Mouse (Mus musculus): ENCODE measurements at regions not wholly inside any gene's neighbourhood (a gene's known extent, or its start where the extent isn't known, plus 50 kb on each side); places are given as distances from the start of the nearest gene placed in this dataset.

DNA sequence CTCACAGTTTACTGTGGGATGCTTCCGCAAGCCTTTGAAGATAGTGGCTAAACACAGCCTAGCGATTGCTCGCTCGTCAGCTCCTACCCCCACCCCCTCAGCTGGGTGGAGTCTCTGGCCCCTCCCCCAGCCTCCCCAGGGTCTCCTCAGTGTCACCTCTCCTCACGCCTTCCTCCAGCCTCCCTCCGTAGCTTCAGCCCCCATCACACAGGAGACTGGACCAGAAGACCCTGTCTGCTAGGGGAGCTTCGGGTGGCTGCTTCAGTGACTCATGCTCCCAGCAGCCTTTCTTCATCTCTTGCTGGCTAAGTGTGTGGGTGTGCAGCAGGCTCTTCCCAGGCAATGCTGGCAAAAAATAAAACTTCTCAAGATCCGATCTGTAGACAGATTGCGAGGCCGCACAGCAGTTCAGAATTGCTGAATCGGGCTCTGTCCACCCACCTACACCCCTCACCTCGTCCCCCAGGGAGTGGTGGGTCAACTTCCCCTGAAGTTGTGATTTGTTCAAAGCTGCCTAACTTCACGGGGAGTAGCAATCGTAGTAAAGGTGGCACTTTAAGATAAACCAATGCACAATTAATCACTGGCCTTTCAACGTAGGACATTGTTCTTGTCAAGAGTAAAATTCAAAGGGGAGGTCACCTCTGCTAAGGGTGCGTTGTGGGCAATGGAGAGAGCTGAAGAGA, 61.2 kb upstream of the Ankrd28 start:
- DNase-seq (ENCODE audit: low read depth, low spot score) = no peak

DNA sequence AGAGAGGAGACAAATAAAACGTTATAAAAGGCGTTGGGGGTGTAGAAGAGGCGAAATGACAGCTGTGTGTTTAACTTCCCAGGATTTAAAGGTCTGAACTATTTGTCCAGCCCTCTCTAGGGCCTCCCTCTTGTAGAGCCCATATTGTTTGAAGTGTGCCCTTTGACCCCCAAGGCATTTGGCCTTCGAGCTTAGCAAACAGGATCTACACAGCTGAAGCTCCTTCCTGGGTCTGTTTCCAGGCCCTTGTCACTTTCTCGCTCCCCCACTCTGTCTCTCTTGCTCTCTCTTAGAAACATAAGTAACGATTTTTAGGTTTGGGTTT, 61.7 kb upstream of the Ankrd28 start:
- DNase-seq (ENCODE audit: low read depth, low spot score) = no peak

DNA sequence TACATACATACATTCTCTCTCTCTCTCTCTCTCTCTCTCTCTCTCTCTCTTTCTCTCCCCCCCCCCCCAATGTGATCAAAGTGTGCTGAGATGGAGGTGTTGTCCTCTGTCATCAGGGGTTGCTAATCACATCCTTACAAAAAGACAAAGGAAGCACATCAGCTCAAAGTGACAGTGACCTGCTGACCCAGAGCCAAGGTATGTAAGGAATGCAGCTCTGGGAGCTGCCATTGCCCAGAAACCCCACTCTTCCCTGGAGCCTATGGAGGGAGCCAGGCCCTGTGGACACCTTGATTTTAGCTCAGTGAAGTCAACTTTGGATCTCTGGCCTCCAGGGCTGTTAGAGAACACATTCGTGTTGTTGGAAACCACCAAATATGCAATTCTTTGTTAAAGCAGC, 66.0 kb upstream of the Ankrd28 start:
- DNase-seq (ENCODE audit: low read depth, low spot score) = no peak

DNA sequence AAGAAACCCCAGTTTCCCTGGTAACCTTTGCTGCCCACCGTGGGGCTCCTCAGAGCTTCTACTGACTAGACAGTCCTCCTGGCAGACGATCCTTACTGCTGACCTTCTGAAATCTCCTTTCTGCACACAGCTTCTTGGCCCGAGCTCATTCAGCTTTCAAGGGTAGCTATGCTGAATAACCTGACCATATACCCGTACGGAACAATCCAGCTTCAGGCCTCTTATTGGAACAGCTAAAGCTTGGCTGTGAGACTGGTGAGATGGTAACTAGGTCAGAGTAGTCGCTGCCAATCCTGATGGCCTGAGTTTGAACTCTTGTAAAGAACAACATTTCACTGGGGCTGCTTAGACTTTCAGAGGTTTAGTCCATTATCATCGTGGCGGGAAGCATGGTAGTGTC, 69.1 kb upstream of the Ankrd28 start:
- no peak for DNase-seq (ENCODE audit: low read depth, low spot score)

DNA sequence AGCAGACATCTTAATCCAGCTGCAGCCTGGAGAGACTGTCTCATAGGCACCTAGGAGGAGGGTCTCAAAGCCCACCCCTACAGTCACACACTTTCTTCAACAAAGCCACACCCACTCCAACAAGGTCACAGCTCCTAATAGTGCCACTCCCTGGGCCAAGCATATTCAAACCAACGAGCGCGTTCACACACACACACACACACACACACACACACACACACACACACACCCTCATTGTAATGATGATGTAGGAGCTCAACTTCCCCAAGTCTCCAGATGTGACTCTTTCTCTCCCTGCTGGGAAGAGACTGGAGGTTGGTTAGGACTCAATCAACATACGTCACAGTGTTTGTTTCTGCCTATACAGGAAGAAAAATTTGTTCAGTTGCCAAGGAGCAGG, 69.5 kb upstream of the Ankrd28 start:
- DNase-seq (ENCODE audit: low read depth, low spot score) = no peak

DNA sequence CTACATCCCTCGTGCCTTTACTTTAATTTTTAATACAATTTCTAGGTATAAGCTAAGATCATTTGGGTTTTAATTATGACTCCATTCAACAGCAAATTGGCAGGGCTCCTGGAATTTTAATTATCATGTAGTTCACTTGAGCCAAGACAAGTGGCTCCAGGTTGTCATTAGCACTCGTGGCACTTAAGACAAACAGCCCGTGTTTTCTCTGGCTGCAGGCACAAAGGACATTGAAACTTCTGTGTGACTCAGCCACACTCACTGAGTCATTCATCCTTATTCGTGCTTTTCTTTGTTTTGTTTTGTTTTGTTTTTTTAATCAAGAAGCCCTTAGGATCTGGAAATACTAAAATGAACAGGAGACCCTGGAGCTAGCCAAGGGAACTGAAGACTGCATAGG, 71.5 kb upstream of the Ankrd28 start:
- DNase-seq (ENCODE audit: low read depth, low spot score) = no peak

DNA sequence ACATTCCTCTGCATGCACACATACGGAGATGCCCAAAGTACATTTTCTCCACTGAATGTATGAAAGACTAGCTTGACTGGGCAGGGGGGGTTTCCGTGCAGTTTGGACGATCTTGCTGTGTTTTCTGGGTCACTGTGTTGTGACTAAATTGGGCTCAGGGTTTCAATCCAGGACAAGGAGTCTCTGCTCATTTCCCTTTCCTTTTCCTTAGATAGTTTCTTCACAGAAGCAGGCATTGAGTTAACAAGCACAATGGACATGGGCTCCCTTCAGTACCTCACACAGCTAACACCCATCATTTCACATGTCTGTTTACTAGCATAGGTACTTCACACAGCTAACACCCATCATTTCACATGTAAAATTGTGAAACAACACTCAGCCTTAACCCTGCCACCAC, 73.2 kb upstream of the Ankrd28 start:
- DNase-seq (ENCODE audit: low read depth, low spot score) = no peak

DNA sequence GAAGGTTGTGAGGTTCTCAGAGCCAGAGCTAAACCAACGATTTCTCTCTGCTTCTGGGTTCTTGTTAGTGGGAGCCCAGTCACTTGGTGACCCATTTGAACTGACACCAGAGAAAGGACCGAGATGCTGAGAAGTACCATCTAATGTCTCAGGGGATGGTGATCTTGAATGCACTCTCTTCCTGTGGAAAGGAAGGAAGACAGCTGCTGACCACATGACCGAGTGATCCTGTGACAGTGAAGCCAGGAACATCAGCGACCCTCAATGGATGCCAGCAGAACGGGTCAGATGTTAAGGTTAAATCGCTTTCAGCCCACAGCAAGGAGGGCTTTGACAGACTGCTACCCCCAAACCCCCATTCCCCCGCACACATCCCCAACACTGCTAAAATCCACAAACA, 78.1 kb upstream of the Ankrd28 start:
- no peak for DNase-seq (ENCODE audit: low read depth, low spot score)

DNA sequence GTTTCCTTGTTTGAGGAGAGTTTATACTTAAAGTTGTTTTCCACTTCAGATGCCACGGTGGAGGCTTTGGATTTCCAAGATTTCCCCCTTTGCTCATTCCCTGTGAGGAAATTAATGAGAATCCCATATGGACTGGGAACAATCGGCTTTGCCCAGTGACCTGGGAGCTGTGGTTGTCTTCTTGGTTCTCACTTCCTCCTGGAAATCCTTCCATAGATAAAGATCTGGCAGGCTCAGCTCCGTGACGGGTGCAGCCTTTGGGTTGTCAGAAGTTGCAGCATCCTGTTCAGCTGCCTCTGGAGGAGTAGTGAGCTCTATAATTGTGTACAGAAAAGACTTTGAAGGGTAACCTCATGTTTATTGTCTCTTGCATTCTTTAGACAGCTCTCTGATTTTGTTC, 78.8 kb upstream of the Ankrd28 start:
- no peak for DNase-seq (ENCODE audit: low read depth, low spot score)

DNA sequence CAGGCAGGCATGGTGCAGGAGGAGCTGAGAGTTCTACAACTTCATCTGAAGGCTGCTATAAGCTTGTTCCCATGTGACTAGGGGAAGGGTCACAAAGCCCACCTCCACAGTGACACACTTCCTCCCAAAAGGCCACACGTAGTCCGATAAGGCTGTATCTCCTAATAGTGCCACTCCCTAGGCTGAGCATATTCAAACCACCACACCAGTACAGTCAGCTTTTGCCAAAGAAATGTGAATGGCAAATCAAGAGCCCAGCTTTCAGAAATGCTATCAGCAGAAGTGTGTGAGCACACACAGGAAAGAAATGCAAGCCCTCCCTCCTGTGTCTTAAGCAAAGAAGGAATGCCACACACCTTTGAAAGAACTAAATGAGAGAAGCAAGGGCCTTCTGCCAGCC, 80.4 kb upstream of the Ankrd28 start:
- DNase-seq (ENCODE audit: low read depth, low spot score) = no peak

DNA sequence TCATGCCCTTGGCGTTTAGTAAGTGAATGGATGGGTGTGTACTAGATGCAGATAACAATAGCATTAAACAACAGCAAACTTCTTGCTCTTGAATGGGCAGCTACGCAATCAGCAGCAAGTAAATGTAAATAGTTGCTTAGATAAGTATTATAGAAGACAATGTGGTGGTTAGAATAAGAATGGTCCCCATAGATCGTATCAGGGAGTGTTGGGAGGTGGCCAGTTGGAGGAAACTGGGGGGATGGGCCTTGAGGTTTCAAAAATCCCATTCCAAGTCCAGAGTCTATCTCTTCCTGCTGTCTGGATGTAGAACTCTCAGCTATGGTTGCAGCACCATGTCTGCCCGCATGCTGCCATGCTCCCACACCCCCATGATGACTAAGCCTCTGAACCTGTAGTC, 88.0 kb upstream of the Ankrd28 start:
- DNase-seq (ENCODE audit: low read depth, low spot score) = no peak

DNA sequence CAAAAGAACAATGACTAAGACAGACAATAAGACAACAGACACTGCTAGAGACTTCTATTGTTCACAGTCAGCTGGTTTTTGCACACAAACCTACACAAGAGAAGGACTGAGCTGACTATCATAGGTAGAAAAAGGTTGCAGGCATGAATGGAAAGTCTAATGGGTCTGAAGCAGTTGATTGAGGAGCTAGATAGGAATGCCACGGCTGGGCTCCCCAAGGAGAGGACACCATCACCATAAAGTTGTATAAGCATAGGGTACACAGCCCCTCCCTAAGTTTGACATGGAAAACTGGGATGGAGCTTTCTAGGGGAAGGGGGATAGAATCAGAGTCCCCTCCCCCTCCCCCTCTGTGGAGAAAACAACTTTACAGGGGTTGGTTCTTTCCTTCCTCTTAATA, 88.5 kb upstream of the Ankrd28 start:
- no peak for DNase-seq (ENCODE audit: low read depth, low spot score)

DNA sequence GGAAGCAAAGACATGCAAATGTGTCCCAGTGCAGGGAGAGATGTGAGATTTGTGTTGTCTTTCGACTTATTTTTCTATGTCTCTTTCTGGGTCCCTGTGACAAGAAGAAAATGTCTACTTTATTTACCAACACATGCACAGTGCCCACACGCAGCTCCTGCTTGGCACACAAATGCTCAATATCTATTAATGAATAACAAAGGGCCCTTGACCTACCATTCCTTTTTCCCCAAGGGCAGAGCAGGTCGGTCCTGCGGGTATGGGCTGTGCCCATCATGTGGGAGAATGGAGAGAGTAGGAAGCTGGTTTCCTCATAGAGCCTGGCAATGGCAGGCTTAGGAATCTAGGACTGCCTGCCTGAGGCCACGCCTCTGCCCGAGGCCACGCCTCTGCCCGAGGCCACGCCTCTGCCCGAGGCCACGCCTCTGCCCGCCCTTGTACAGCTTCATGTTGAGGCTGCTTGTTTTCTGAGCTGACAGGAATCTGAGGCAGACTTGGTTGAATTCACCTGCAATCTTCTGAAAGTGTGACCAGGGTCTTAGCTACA, 98.8 kb upstream of the Ankrd28 start:
- peak; percentile 6 for DNase-seq (ENCODE audit: low read depth, low spot score)

DNA sequence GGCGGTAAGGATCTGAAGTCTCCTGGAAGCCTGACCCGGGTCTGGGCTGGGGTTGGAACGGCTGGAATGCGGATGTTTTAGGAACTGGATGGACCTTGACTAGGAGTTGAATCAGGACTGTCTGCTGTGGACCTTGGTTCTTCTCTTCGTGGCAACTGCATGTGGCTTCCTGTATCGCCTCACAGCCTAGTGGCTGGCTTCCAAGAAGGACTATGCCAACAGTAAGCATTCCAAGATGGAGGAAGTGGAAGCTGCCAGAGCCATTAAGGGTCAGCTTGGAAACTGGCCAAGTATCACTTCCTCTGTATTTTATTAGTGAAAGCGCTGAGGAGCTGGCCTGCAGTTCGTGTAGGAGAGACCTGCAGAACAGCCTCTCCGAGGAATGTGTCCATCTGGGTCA, 98.4 kb upstream of the Galnt15 start:
- DNase-seq (ENCODE audit: low read depth, low spot score) = no peak

DNA sequence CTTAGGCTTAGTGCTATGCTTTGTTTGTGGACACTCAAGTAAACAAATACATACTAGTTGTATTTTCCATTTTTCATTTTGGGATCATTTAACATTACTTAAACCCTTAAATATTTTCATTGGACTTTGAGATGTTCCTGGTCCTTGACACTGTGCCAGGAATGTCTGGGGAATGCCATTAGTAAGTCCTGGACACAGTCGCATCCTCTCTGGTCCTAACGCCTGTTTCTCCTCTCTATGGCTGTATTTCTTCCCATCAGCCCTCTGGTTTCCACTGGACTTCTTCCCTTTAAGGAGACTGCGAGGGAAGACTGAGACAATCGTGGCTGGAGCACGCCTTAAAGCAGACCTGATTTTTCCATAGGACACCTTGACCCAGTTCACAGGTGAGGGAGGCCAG, 96.8 kb upstream of the Galnt15 start:
- DNase-seq (ENCODE audit: low read depth, low spot score) = no peak

DNA sequence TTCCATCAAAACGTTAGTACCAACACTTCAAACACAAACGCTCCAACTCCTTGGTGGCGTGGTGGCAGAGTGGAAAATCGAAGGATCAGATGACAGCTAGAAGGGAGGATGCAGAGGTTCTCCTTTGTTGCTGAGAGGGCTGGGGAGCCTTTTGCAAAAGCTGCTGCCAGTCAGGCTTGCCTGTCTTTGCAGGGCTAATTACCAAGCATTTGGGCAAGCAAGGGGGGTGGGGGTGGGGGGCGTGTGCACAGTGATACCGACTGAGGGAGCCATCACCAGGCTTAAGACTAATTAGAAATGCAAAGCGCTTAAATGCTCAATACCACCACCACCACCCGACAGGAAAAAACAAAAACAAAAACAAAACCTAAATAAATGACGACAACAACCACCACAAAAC, 95.3 kb upstream of the Galnt15 start:
- no peak for DNase-seq (ENCODE audit: low read depth, low spot score)

DNA sequence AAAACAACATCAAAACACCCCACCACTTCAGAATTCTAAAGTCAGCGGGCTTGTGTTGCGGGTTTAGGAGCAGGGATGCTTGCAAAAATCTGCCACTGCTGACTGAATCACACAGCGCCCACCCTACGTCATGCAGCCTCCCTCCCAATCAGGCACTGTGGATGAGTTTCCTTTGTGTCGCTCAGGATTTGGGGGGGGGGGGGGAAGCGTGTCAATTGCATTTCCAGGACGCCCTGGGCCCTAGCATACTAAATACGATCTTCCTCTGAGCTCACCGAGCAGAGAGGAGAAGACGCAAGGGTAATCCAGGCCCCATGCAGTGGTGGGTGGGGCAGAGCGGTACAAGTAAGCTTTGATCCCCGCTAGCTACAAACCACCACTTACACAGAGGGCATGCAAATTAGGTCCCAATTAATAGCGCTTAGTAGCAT, 94.9 kb upstream of the Galnt15 start:
- no peak for DNase-seq (ENCODE audit: low read depth, low spot score)

DNA sequence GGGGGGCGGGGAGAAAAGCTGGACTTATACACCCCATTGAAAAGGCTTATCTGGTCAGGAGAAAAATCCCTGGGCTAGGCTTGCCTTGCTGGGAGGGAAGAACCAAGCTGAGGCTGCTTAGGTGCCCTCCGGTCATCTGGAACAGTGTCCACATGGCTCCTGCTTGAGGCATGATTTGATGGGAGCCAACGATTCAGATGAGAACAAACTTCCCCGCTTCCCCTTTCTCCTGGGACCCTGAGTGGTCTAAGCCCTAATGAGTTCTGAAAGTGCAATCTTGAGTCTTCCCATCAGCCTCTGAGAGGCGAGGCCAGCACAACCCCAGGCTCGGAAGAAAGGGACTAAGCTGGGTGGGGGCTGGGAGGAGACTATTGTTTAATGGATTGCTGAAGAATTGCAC, 94.5 kb upstream of the Galnt15 start:
- DNase-seq (ENCODE audit: low read depth, low spot score) = no peak

DNA sequence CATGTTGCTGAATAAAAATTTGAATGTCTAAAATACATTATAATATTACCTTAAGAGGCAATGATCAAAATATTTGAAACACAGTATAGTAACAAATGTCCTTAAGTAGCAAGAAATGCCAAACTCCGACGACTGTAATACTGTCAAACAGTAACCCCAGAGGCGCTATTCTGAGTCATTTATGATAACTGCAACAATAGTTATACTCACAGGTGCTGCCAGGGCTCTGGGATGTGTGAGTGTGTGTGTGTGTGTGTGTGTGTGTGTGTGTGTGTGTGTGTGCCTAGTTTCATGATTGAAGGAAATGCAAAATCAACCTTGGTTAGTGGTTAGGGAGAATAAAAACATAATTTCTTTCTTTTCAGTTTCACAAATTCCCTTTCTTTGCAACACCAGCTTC, 94.0 kb upstream of the Galnt15 start:
- no peak for DNase-seq (ENCODE audit: low read depth, low spot score)

DNA sequence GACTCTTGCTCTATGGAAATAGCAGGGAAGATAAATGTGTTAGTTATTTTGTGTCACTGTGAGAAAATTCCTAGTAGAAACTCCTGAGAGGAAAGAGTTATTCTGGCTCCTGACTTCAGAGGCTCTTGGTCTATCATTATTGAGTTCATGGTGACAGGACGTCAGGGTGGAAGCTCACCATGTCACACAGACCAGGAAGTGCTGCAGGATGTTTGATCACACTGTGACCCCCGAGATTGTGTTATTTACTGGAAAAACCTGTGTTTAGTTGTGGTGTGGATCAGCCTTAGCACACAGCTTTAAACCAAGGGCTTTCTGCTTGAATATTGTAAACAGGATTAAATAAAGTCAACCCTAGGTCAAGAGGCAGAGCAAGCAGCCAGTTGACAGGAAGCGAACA, 93.4 kb upstream of the Galnt15 start:
- no peak for DNase-seq (ENCODE audit: low read depth, low spot score)

DNA sequence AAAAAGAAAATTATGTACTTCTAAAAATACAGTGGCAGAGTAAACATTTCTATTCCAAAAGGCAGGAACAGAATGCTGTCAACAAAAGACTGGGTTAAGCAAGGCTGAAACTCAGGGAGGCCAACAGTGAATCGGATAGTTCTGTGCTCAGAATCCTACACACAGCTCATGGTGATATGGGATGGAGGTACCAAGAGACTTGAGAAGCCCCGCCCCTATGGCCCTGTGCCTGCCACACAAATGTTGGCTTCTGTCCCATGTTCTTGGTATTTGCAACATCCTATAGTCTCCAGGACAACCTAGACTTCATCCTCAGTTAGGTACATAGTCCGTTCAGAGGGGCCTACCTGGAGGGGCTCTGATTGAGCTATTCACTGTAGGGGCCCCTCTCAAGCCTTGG, 92.2 kb upstream of the Galnt15 start:
- no peak for DNase-seq (ENCODE audit: low read depth, low spot score)

DNA sequence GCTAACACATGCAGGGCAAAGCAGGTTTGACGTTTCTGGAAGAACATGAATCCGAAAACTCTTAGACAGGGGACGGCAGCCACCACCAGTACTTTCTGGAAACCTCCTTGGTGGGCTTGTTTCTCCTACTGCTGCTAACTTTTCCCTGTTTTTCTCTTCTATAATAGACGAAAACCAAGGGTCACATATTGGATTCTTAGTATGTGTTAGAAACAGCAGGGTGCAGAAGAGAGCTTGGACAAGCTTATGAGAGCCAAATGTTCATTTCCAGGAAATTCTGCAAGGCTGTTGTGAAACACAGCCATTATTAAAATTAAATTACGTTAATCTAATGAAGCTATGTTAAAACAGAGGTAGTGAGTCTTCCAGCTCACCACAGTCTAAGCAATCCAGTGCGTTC, 87.9 kb upstream of the Galnt15 start:
- no peak for DNase-seq (ENCODE audit: low read depth, low spot score)

DNA sequence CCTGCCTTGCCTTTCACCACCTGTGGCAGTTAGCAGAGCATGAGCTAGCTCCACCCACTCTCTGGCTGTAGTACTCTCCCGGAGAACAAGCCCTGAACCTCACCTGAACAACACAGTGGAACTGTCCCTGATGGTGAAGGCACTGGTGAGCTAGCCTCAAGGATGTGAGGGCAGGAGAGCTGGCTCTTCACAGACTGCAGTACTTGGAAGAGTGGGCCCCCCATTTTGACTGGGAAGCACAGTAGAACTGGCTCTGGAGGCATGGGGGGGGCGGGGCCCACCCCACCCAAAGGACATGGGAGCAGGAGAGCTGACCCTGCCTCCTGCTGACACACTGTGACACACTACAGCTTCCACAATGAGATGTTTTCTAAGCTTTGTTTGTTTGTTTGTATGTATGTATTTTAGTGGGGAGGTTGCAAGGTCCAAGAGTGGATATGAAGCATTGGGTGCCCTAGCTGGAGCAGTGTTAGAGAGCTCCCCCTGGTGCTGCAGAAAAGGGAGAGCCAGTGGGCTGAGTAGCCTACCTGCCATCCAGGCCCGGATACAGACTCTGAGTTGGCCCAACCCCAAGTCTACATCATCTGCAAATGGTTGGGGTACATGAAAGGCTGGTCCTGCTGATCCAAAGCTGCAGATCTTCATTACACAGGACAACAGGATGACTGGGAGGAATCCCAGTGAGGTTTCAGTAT, 86.4 kb upstream of the Galnt15 start:
- no peak for DNase-seq (ENCODE audit: low read depth, low spot score)

DNA sequence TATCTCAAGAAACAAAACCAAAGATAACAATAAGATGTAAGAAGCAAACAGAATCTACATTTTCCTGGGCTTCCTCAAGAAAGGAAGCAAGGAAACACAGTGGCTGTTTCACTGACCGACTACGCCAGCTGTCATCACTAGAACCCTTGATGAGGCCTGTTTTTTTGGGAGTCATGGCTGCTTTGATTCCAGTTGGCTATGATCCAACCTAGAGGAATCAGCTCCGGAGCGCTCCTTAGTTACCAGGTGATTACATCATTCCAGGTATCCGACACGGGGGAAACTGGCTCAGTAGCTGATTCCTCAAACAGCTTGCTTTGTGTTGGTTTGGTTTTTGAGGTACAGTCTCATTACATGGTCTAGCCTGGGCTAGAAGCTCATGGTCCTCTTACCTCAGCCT, 84.1 kb upstream of the Galnt15 start:
- no peak for DNase-seq (ENCODE audit: low read depth, low spot score)
